Mouse (Mus musculus) kidney, adult 2 months (tissue): ENCODE measurements at regions not wholly inside any gene's neighbourhood (a gene's known extent, or its start where the extent isn't known, plus 50 kb on each side); places are given as distances from the start of the nearest gene placed in this dataset.

Experiments used
- DNase-seq: peaks from one replicate; pipeline ENCODE4 v3.0.0; 2021
- H3K27ac ChIP-seq: fragments of 200-500 bp; 2 replicates; pipeline ENCODE4 v1.5.1; 2012; ENCODE audit warnings: low read depth, low read length, control low read depth, inconsistent platforms; ENCODE audit not compliant: insufficient read depth
- H3K27me3 ChIP-seq: fragments of 200-500 bp; replicated peaks from 2 replicates; pipeline ENCODE4 v1.6.1; 2012; ENCODE audit warnings: mild to moderate bottlenecking, moderate library complexity, low read length, inconsistent platforms; ENCODE audit not compliant: control insufficient read depth, insufficient read depth
- H3K36me3 ChIP-seq: fragments of 200-500 bp; 2 replicates; pipeline ENCODE4 v1.6.1; 2012; ENCODE audit warnings: mild to moderate bottlenecking, moderate library complexity, low read length, inconsistent platforms; ENCODE audit not compliant: control insufficient read depth, insufficient read depth
- H3K4me1 ChIP-seq: fragments of 200-500 bp; 2 replicates; pipeline ENCODE4 v1.6.1; 2011; ENCODE audit warnings: low read length; ENCODE audit not compliant: control insufficient read depth, insufficient read depth
- H3K4me3 ChIP-seq: fragments of 200-500 bp; 2 replicates; pipeline ENCODE4 v1.5.1; 2011; ENCODE audit warnings: mild to moderate bottlenecking, low read depth, low read length, control low read depth; ENCODE audit not compliant: insufficient read depth
- CTCF ChIP-seq: fragments of 200-500 bp; conservative IDR thresholded peaks from 2 replicates; pipeline ENCODE4 v1.5.1; 2011; ENCODE audit warnings: low read depth, mild to moderate bottlenecking, control low read depth, low read length, moderate library complexity, mixed read lengths; ENCODE audit not compliant: insufficient read depth, insufficient read length
- POLR2A ChIP-seq: fragments of 200-500 bp; IDR thresholded peaks from one replicate; pipeline ENCODE4 v1.6.1; 2011; ENCODE audit warnings: low read depth, low read length, control low read depth
- WGBS: fragments of 180-500 bp; shearing (Covaris S2); methylation state at CpG from one replicate; pipeline ENCODE4 v1.1.7; 2018; 5-methylcytosine and 5-hydroxymethylcytosine counted together

- Histone ChIP-seq H3K36me3 (no peaks in the 10 kb centered on the region), H3K4me1 (no peaks in the 10 kb centered on the region), H3K27ac (no peak overlapping the region), H3K27me3 (no peaks in the 10 kb centered on the region), H3K4me3 (no peak overlapping the region)
- 89% methylated on average over 5 of the region's 5 CpGs for WGBS
- TF ChIP-seq POLR2A, result no peak
- no peak for TF ChIP-seq CTCF
- no peak for DNase-seq
These were observed 59.2 kb upstream of the Cdh6 start for GRCm38 (mm10) chr15:13232567-13233259.

DNA sequence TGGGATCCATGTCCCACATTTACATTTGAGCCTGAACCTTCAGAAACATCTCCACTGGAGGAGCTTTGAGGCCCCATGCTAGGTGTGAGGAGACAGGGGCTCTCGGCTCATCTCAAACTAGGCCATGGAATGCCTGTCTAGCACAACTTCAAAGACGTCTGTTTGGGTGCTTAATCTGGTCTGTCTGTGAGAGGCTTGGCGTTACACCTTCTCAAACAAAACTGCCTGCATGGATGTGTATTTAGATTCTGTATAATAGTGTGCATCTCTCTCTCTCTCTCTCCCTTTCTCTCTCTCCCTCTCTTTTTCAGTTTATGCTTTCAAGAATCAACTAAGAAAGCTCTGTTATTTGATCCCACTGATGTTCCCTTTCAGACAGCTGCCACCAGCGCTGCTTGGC is 58.1 kb upstream of the Cdh6 start:
- H3K27ac ChIP-seq, result no peak overlapping the region
- no peaks in the 10 kb centered on the region for H3K36me3 ChIP-seq
- no peaks in the 10 kb centered on the region for H3K27me3 ChIP-seq
- no peaks in the 10 kb centered on the region for H3K4me1 ChIP-seq
- DNase-seq, result no peak
- H3K4me3 ChIP-seq, result no peak overlapping the region
- TF ChIP-seq CTCF, result no peak
- TF ChIP-seq POLR2A, result no peak
- WGBS, result 42% methylated on average over 4 of the region's 4 CpGs

- Histone ChIP-seq H3K36me3 (no peaks in the 10 kb centered on the region), H3K4me1 (no peaks in the 10 kb centered on the region), H3K4me3 (no peak overlapping the region), H3K27me3 (no peaks in the 10 kb centered on the region), H3K27ac (no peak overlapping the region)
- no peak for DNase-seq
- TF ChIP-seq CTCF (no peak), POLR2A (no peak)
- WGBS, result 76% methylated on average over 12 of the region's 12 CpGs
These were observed 54.6 kb upstream of the Cdh6 start for GRCm38 (mm10) chr15:13228125-13228524.
